Mouse (Mus musculus): ENCODE data around the gene Ephb3.

- TF ChIP-seq CTCF (IDR thresholded peaks at IDR 0.05; ENCODE audit: extremely low read depth, insufficient read depth, low read length) (no peak), POLR2A (IDR thresholded peaks at IDR 0.05; ENCODE audit: extremely low read depth, insufficient read depth, low read length) (no peak)
Observed at GRCm38 (mm10) chr16:21252401-21252955, 47.9 kb downstream of the Ephb3 start.
